Mouse (Mus musculus) testis, adult 2 months (tissue): ENCODE results near the gene Ccnd3. TPM values are rescaled to one million over a fixed set of nuclear protein-coding genes. Genes with fewer than 3 reads are reported as not detected.
A peak's percentile ranks its signal among the peaks of the same experiment; 100 is the strongest.
"Not testable (repeated sequence)": the region's sequence is repeated elsewhere in the genome, so short reads cannot be mapped to it uniquely, and the experiment has no call there.

Experiments used
- H3K27ac ChIP-seq: fragments of 200-500 bp; 2 replicates; pipeline ENCODE4 v1.5.1; 2012; ENCODE audit warnings: low read depth, low read length; ENCODE audit not compliant: control insufficient read depth, insufficient read depth
- H3K27me3 ChIP-seq: fragments of 200-500 bp; 2 replicates; pipeline ENCODE4 v1.6.1; 2012; ENCODE audit warnings: mild to moderate bottlenecking, low read length, moderate library complexity; ENCODE audit not compliant: control insufficient read depth, insufficient read depth
- H3K36me3 ChIP-seq: fragments of 200-500 bp; 2 replicates; pipeline ENCODE4 v1.6.1; 2012; ENCODE audit warnings: mild to moderate bottlenecking, low read length; ENCODE audit not compliant: control insufficient read depth, insufficient read depth
- H3K4me1 ChIP-seq: fragments of 200-500 bp; 2 replicates; pipeline ENCODE4 v1.6.1; 2012; ENCODE audit warnings: low read length; ENCODE audit not compliant: control insufficient read depth, insufficient read depth
- H3K4me3 ChIP-seq: fragments of 200-500 bp; 2 replicates; pipeline ENCODE4 v1.5.1; 2012; ENCODE audit warnings: low read depth, mild to moderate bottlenecking, low read length, moderate library complexity, mixed read lengths; ENCODE audit not compliant: control insufficient read depth
- CTCF ChIP-seq: fragments of 200-500 bp; IDR thresholded peaks from 2 replicates; pipeline ENCODE4 v1.5.1; 2012; ENCODE audit warnings: low read depth, mild to moderate bottlenecking, inconsistent platforms, low read length, moderate library complexity; ENCODE audit not compliant: control insufficient read depth, insufficient read depth, insufficient replicate concordance
- POLR2A ChIP-seq: fragments of 200-500 bp; IDR thresholded peaks from 2 replicates; pipeline ENCODE4 v1.6.1; 2012; ENCODE audit warnings: low read depth, mild to moderate bottlenecking, inconsistent platforms, low read length, moderate library complexity; ENCODE audit not compliant: control insufficient read depth
- polyA plus RNA-seq: library from polyadenylated mRNA; depleted of rRNA; stranded (reverse); fragments of >200 nt; gene quantifications from 2 replicates; pipeline ENCODE4 v1.2.3, GENCODE M21; 2012

Gene Ccnd3
- polyA plus RNA-seq, 1 experiment, result 253 TPM

DNA sequence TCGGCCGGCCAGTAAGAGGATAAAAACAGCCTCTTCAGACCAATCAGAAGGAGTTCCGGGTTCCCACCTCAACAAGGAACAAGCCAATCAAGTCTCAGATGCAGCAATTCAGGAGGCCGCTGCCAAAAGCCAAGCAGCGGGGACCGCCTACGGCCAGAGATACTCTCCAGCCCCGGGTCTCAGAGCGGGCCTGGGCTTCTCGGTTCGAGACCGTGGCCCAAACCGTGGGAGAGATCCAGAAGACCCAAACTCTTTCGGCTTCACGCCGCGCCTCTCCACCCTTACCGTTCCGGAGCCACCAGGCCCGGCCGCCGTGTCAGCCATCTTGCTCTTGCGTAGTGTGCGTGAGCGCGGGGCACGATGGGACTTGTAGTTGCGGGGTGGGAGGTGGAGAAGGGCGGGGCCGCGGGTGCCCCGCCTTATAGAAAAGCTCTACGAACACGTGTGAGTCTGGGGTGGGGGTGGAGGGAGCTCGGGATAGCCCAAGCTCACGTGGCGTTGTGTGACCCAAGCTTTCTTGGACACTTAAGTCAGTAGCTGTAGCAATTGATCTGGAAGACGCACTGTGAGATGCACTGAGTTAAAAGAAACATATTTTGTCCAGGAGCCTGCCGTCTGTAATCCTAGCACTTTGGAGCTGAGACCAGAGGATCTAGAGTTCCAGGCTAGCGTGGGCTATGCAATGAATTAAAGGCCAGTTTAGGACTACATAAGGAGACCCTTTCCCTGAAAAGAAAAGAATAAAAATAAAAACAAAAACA is 2.7 kb upstream of the Ccnd3 start, which contains the start of gene Taf8:
Gene Taf8, minus strand, starts transcription at position 347 of the 761 bp plus-strand sequence.
- TF ChIP-seq CTCF (no peak), POLR2A (peak; percentile 83)
- peaks cover 20% of the 10 kb centered on the region for H3K4me1 ChIP-seq
- H3K27ac ChIP-seq, result peak within 1 kb of the TSS; percentile 95
- H3K27me3 ChIP-seq, result no peaks in the 10 kb centered on the region
- H3K36me3 ChIP-seq, result peaks cover 3% of the 10 kb centered on the region; the same call in 1 of the 2 replicates
- H3K4me3 ChIP-seq, result peak within 1 kb of the TSS; percentile 95

DNA sequence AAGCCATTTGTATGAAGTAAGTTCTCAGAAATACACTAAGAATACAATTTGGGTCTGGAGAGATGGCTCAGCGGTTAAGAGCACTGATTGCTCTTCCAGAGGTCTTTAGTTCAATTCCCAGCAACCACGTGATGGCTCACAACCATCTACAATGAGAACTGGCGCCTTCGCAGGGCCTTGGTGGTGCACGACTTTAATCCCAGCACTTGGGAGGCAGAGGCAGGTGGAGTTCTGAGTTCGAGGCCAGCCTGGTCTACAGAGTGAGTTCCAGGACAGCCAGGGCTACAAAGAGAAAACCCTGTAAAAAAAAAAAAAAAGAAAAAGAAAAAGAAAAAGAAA is 2.2 kb upstream of the Ccnd3 start:
- H3K36me3 ChIP-seq, H3K27me3 ChIP-seq, H3K27ac ChIP-seq, H3K4me3 ChIP-seq: not testable (repeated sequence)
- H3K4me1 ChIP-seq, result peaks cover 22% of the 10 kb centered on the region

DNA sequence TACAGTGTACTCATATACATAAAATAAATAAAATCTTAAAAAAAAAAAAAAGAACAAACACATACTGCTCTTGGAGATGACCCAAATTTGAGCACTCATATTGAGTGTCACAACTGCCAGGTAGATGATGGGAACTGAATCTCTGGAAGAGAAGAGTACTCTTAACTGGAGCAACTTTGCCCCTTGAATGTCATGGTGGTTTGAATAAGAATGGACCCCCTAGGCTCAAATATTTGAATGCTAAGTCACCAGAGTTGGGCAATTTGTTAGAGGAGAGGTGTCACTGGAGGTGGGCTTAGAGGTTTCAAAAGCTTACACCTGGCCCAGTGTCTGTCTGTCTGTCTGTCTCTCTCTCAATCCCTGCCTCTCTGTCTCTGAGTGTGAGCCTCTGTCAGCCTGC is 1.2 kb upstream of the Ccnd3 start:
- peaks cover 22% of the 10 kb centered on the region for H3K4me1 ChIP-seq
- H3K36me3 ChIP-seq, result no peaks in the 10 kb centered on the region
- no peak overlapping the region for H3K4me3 ChIP-seq
- no peaks in the 10 kb centered on the region for H3K27me3 ChIP-seq
- TF ChIP-seq CTCF, result no peak
- no peak overlapping the region for H3K27ac ChIP-seq

DNA sequence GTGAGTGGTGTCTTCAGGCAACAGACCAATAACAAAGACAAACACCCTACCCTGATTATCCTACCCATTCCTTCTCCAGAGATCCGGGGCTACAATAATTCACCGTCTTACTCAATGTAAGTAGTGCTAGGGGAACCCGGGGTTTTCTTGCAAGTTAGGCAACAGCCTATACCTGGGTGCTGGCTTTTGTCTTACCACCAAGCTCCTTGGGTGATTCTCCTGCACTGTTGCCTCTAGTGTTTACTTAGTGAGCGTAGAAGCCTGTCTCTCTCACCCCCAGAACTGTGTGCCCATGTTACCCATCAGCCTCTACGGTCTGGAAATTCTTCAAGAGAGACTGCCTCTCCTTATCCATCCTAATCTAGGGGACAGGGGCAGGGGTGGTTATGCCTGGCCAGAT is 623 bp upstream of the Ccnd3 start:
- H3K4me3 ChIP-seq, result no peak overlapping the region
- peaks cover 22% of the 10 kb centered on the region for H3K4me1 ChIP-seq
- no peaks in the 10 kb centered on the region for H3K36me3 ChIP-seq
- H3K27me3 ChIP-seq, result no peaks in the 10 kb centered on the region
- H3K27ac ChIP-seq, result no peak overlapping the region
- TF ChIP-seq POLR2A (no peak), CTCF (no peak)

DNA sequence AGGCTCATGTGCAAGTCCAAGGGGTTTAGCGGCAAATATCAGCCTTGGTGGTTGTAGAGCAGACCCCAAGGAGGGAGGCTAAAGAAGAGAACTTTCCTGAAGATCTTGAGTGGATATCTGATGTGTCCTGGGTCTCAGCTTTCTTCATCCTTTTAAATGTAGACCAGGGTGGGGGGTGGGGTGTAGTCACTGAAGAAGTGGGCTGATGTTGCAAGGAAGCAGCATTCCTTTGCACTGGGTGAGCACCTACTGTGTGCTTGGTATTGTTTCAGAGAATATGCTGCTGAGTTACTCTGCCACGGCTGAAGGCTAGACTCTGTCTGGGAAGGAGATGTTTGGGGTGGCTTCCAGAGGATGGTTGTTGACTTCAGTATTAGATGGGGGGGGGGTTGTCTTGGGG is 715 bp downstream of the Ccnd3 start:
- no peak overlapping the region for H3K27ac ChIP-seq
- peaks cover 22% of the 10 kb centered on the region for H3K4me1 ChIP-seq
- peak overlapping the region; percentile 39; the same call in 1 of the 2 replicates for H3K4me3 ChIP-seq
- H3K27me3 ChIP-seq, result no peaks in the 10 kb centered on the region
- H3K36me3 ChIP-seq, result no peaks in the 10 kb centered on the region
- TF ChIP-seq CTCF (no peak), POLR2A (no peak)

DNA sequence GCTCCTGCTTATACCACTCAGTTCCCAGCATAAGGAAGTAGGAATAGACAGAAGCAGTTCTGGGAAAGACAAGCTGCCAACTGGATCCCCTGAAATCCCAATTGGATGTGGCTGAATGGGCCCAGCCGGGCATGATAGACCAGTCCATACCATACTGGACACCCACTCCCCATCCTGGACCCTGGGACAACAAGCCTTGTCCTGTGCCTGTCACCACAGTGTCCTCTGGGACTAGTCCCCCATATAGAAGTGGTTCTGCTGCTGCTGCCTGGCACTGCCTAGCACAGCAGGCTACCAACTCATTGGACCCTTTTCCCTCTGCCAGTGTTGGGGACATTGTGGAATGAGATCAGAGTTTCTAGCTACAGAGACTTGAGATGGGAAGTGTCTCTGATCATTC is 1.2 kb downstream of the Ccnd3 start:
- Histone ChIP-seq H3K4me3 (no peak overlapping the region), H3K27ac (no peak overlapping the region), H3K27me3 (no peaks in the 10 kb centered on the region), H3K36me3 (no peaks in the 10 kb centered on the region), H3K4me1 (peaks cover 21% of the 10 kb centered on the region)
- TF ChIP-seq POLR2A (no peak), CTCF (no peak)

DNA sequence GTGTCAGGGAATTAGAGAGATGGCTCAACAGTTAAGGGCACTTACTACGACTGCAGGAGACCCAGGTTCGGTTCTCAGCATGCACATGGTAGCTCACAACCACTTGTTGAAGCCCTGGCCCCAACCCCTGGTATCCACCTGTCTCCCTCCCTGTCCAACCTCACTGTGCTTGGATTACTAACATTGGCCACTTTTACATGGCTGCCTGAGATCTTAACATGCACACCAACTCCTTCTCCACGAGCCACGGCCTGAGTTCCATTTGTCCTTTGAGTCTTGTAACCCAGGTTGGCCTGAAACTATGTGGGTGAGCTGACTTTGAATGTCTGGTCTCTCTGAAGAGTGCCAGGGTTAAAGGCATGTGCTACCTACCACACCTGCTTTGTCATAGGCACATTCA is 1.8 kb downstream of the Ccnd3 start:
- no peaks in the 10 kb centered on the region for H3K36me3 ChIP-seq
- H3K4me1 ChIP-seq, result peaks cover 16% of the 10 kb centered on the region
- TF ChIP-seq CTCF (no peak), POLR2A (no peak)
- no peak overlapping the region for H3K27ac ChIP-seq
- H3K4me3 ChIP-seq, result no peak overlapping the region
- H3K27me3 ChIP-seq, result no peaks in the 10 kb centered on the region

DNA sequence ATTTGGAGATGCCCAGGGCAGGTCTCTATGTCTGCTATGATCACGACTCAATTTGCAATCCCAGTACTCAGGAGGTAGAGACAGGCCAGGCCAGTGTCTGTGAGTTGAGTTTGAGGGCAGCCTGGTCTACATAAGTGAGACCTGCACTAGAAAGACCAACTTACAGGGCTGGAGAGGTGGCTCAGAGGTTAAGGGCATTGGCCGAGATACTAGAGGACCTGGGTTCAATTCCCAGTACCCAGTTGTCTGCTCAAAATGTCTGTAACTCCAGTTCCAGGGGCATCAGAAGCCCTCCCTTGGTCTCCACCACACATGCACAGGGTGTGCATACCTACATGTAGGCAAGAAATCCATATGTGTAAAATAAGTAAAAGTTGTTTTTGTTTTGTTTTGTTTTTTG is 2.7 kb downstream of the Ccnd3 start:
- Histone ChIP-seq H3K36me3 (no peaks in the 10 kb centered on the region), H3K27ac (peak overlapping the region; percentile 29; the same call in 1 of the 2 replicates), H3K4me1 (peaks cover 15% of the 10 kb centered on the region), H3K27me3 (no peaks in the 10 kb centered on the region), H3K4me3 (no peak overlapping the region)
- TF ChIP-seq POLR2A, result no peak
- TF ChIP-seq CTCF, result no peak
